Mouse (Mus musculus): ENCODE measurements around the gene Adcyap1.

GRCm38 (mm10) chr17:93200386-93201264, 1.8 kb downstream of the Adcyap1 start:
- TF ChIP-seq CTCF (IDR thresholded peaks at IDR 0.05; ENCODE audit: insufficient read depth, low read length) (no peak), POLR2A (IDR thresholded peaks at IDR 0.05; ENCODE audit: borderline replicate concordance, extremely low read depth, low read depth, low read length) (no peak)

Measured in lung, adult 2 months (tissue).